Mouse (Mus musculus) ES-E14 (cell line): ENCODE data around the gene 6430628N08Rik. TPM values are rescaled to one million over a fixed set of nuclear protein-coding genes. Genes with fewer than 3 reads are reported as not detected.

Experiments
- DNase-seq: peaks from one replicate; pipeline ENCODE4 v3.0.0-alpha.2; 2013; ENCODE audit warnings: low read depth, low spot score
- H3K27ac ChIP-seq: 2 replicates; pipeline ENCODE4 v1.5.1; 2012; ENCODE audit warnings: low read depth, mild to moderate bottlenecking, low read length, moderate library complexity, mixed read lengths; ENCODE audit not compliant: poor library complexity, insufficient read depth, severe bottlenecking
- H3K36me3 ChIP-seq: 2 replicates; pipeline ENCODE4 v1.6.1; 2012; ENCODE audit warnings: mild to moderate bottlenecking, low read length, moderate library complexity, mixed read lengths; ENCODE audit not compliant: control insufficient read depth, poor library complexity, insufficient read depth, severe bottlenecking
- H3K4me1 ChIP-seq, 2 experiments: fragments of 150-350 bp in 1 of 2; sonication (generic) in 1 of 2; 2 replicates each; pipeline ENCODE4 v1.6.1; 2012; ENCODE audit warnings: low read length in 2 of 2, mild to moderate bottlenecking in 1 of 2, mixed read lengths in 1 of 2; ENCODE audit not compliant: control insufficient read depth in 2 of 2, insufficient read depth in 2 of 2, poor library complexity in 1 of 2
- H3K4me3 ChIP-seq, 2 experiments: fragments of 150-350 bp in 1 of 2; sonication (generic) in 1 of 2; 2 replicates each; pipeline ENCODE4 v1.5.1; 2012; ENCODE audit warnings: low read length in 2 of 2, low read depth in 1 of 2, mild to moderate bottlenecking in 1 of 2, mixed read lengths in 1 of 2; ENCODE audit not compliant: insufficient read depth in 1 of 2, poor library complexity in 1 of 2, severe bottlenecking in 1 of 2
- H3K9ac ChIP-seq: 2 replicates; pipeline ENCODE4 v1.6.1; 2012; ENCODE audit warnings: low read depth, mild to moderate bottlenecking, low read length, mixed read lengths; ENCODE audit not compliant: poor library complexity, insufficient read depth, severe bottlenecking
- H3K9me3 ChIP-seq: fragments of 150-350 bp; sonication (generic); 2 replicates; pipeline ENCODE4 v1.6.1; 2012; ENCODE audit warnings: low read depth, mild to moderate bottlenecking, low read length; ENCODE audit not compliant: control insufficient read depth, insufficient read depth
- CHD2 ChIP-seq: IDR thresholded peaks from 2 replicates; pipeline ENCODE4 v1.6.1; 2014; ENCODE audit warnings: mild to moderate bottlenecking, low read depth, low read length, inconsistent platforms
- HCFC1 ChIP-seq: IDR thresholded peaks from 2 replicates; pipeline ENCODE4 v1.6.1; 2012; ENCODE audit warnings: low read length, inconsistent platforms, borderline replicate concordance; ENCODE audit not compliant: insufficient read depth
- MAFK ChIP-seq: IDR thresholded peaks from 2 replicates; pipeline ENCODE4 v1.6.1; 2014; ENCODE audit warnings: mild to moderate bottlenecking, low read depth, low read length, inconsistent platforms; ENCODE audit not compliant: insufficient read depth
- ZC3H11A ChIP-seq: IDR thresholded peaks from 2 replicates; pipeline ENCODE4 v1.6.1; 2012; ENCODE audit warnings: low read depth, mild to moderate bottlenecking, inconsistent platforms, low read length, borderline replicate concordance
- ZNF384 ChIP-seq: IDR thresholded peaks from 2 replicates; pipeline ENCODE4 v1.6.1; 2012; ENCODE audit warnings: low read depth, low read length, inconsistent platforms
- in situ Hi-C, 2 experiments: fragments of 600-800 bp; cut with MboI; formaldehyde crosslinking; loops; one replicate each; pipeline ENCODE4 v1.15.1; 2025; ENCODE audit warnings: low sequenced_read_pairs in 2 of 2, inconsistent platforms in 1 of 2; ENCODE audit not compliant: unreplicated experiment in 2 of 2
- total RNA-seq: library from RNA; depleted of rRNA; stranded (reverse); fragments of 300-350 nt; gene quantifications from 2 replicates; pipeline ENCODE4 v1.2.3, GENCODE M21; 2012

The 6430628N08Rik gene
- total RNA-seq, 1 experiment = not detected

DNA sequence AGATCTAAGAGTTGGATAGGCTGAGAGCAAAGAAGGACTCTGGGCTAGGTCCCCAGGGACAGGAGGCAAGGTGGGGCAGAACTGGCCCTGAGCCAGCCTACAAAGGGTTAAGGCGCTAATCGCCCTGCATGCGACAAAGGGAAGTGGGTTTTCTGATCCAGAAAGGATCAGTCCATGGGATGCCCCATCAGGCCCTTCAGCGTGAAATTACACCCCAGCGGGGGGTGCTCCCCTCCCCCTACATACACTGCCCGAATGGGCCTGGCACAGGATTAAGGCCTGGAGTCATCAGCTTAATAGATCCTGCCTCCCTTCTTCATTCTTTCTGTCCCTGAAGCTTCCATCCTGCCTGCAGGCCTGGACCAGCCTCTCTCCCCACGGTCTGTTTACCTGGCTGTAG, 15.2 kb downstream of the 6430628N08Rik start:
- DNase-seq = no peak
- H3K4me1 ChIP-seq = no peaks in the 10 kb centered on the region
- no peak overlapping the region for H3K4me3 ChIP-seq
- no peak overlapping the region for H3K9ac ChIP-seq
- TF ChIP-seq ZC3H11A (no peak), MAFK (no peak), HCFC1 (no peak), ZNF384 (no peak), CHD2 (no peak)
- no peaks in the 10 kb centered on the region for H3K9me3 ChIP-seq
- no peaks in the 10 kb centered on the region for H3K36me3 ChIP-seq
- no peak overlapping the region for H3K27ac ChIP-seq
- in situ Hi-C loops = loop anchor here (5.0 to 10.0 kb wide), 2 partner anchors 77 to 79 kb away; no protein-coding TSS in a partner anchor

GRCm38 (mm10) chr4:115906791-115907190, 16.3 kb downstream of the 6430628N08Rik start:
- in situ Hi-C loops = loop anchor here (5.0 to 10.0 kb wide), 2 partner anchors 76 to 78 kb away; no protein-coding TSS in a partner anchor
- H3K9me3 ChIP-seq = no peaks in the 10 kb centered on the region
- DNase-seq = no peak
- H3K4me3 ChIP-seq = no peak overlapping the region
- no peak overlapping the region for H3K27ac ChIP-seq
- TF ChIP-seq CHD2 = no peak
- TF ChIP-seq ZNF384 = no peak
- TF ChIP-seq MAFK = no peak
- TF ChIP-seq HCFC1 = no peak
- TF ChIP-seq ZC3H11A = no peak
- no peaks in the 10 kb centered on the region for H3K36me3 ChIP-seq
- no peak overlapping the region for H3K9ac ChIP-seq
- H3K4me1 ChIP-seq = peaks cover 0 to 8% of the 10 kb centered on the region in 2 experiments; a peak in 1 of 4 replicates

- DNase-seq = no peak
- no peak overlapping the region for H3K27ac ChIP-seq
- H3K4me3 ChIP-seq = no peak overlapping the region
- H3K9me3 ChIP-seq = no peaks in the 10 kb centered on the region
- in situ Hi-C loops = loop anchor here (5.0 to 10.0 kb wide), 2 partner anchors 74 to 77 kb away; no protein-coding TSS in a partner anchor
- TF ChIP-seq HCFC1 (no peak), ZC3H11A (no peak), CHD2 (no peak), MAFK (no peak), ZNF384 (no peak)
- H3K36me3 ChIP-seq = no peaks in the 10 kb centered on the region
- peaks cover 0 to 11% of the 10 kb centered on the region in 2 experiments; a peak in 1 of 4 replicates for H3K4me1 ChIP-seq
- no peak overlapping the region for H3K9ac ChIP-seq
Observed at GRCm38 (mm10) chr4:115907994-115908393, 17.5 kb downstream of the 6430628N08Rik start.

DNA sequence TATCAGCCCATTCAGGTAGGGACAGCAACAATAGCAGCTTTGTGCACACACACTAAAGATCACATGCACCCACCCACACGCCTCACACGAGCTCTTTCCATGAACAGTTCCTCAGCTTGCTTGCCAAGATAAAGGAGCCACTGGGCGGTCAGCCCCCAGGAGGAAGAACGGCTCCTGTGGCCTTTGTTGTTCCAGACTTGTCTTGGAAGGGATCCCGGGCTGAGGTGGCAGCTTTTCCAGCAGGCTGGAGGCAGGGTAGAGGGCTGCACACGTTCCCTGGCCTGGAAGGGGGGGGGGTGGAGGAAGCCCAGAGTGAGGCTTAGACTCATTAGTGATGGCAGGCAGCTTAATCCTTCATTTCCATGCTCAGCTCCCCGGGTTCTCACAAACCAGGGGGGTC, 18.2 kb downstream of the 6430628N08Rik start:
- H3K4me3 ChIP-seq = no peak overlapping the region
- H3K9ac ChIP-seq = no peak overlapping the region
- no peak for TF ChIP-seq ZNF384
- TF ChIP-seq HCFC1 = no peak
- TF ChIP-seq CHD2 = no peak
- TF ChIP-seq ZC3H11A = no peak
- no peak for TF ChIP-seq MAFK
- H3K4me1 ChIP-seq = peaks cover 0 to 11% of the 10 kb centered on the region in 2 experiments; a peak in 1 of 4 replicates
- in situ Hi-C loops = loop anchor here (5.0 to 10.0 kb wide), 2 partner anchors 74 to 76 kb away; no protein-coding TSS in a partner anchor
- no peaks in the 10 kb centered on the region for H3K36me3 ChIP-seq
- no peak overlapping the region for H3K27ac ChIP-seq
- no peaks in the 10 kb centered on the region for H3K9me3 ChIP-seq
- DNase-seq = no peak

DNA sequence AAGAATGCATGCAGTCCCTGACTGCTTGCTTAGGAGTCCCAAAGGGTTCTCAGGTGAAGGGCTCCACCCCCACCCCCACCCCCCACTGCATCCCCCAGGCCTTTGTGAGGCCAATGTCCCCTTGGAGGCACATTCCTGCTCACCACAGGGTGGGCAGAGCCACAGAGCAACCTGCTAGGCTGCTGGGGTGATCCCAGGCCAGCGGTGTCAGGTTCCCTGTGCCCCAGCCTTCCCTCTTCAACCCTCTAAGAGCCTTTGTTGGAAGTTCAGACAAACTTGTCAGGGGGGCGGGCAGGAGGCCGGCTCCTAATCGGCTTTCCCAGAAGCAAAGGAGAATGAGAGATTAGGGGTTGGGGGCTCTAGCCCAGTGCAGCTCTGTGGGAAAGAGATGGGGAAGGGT, 21.1 kb downstream of the 6430628N08Rik start:
- no peak overlapping the region for H3K9ac ChIP-seq
- H3K4me1 ChIP-seq = peaks cover 0 to 11% of the 10 kb centered on the region in 2 experiments; a peak in 1 of 4 replicates
- no peaks in the 10 kb centered on the region for H3K9me3 ChIP-seq
- TF ChIP-seq MAFK (no peak), ZC3H11A (no peak), HCFC1 (no peak), CHD2 (no peak), ZNF384 (no peak)
- H3K36me3 ChIP-seq = no peaks in the 10 kb centered on the region
- H3K27ac ChIP-seq = no peak overlapping the region
- in situ Hi-C loops = no loop called here
- no peak overlapping the region for H3K4me3 ChIP-seq
- no peak for DNase-seq
